Mouse (Mus musculus) forebrain, embryonic 16.5 days (tissue): ENCODE data around the gene Cacng7. TPM values are rescaled to one million over a fixed set of nuclear protein-coding genes. Genes with fewer than 3 reads are reported as not detected.
A peak's percentile ranks its signal among the peaks of the same experiment; 100 is the strongest.

Experiments
- ATAC-seq: fragments of 200-750 bp; cut with Nextera tagmentation; 2 replicates; pipeline ENCODE4 v1.8.0; 2017; ENCODE audit warnings: mild to moderate bottlenecking, moderate library complexity
- H3K27ac ChIP-seq: fragments of 300-500 bp; sonication (generic); 2 replicates; pipeline ENCODE4 v1.5.1; 2014; ENCODE audit warnings: low read length, control low read depth
- H3K27me3 ChIP-seq: fragments of 300-500 bp; sonication (generic); replicated peaks from 2 replicates; pipeline ENCODE4 v1.6.1; 2014; ENCODE audit warnings: low read length; ENCODE audit not compliant: control insufficient read depth, insufficient read depth
- H3K36me3 ChIP-seq: fragments of 300-500 bp; sonication (generic); 2 replicates; pipeline ENCODE4 v1.6.1; 2014; ENCODE audit not compliant: control insufficient read depth, insufficient read depth
- H3K4me1 ChIP-seq: fragments of 300-500 bp; sonication (generic); replicated peaks from 2 replicates; pipeline ENCODE4 v1.6.1; 2014; ENCODE audit warnings: low read length; ENCODE audit not compliant: control insufficient read depth, insufficient read depth
- H3K4me2 ChIP-seq: fragments of 300-500 bp; sonication (generic); 2 replicates; pipeline ENCODE4 v1.6.1; 2014; ENCODE audit warnings: mild to moderate bottlenecking, low read length, control low read depth
- H3K4me3 ChIP-seq: fragments of 300-500 bp; sonication (generic); replicated peaks from 2 replicates; pipeline ENCODE4 v1.5.1; 2014; ENCODE audit warnings: mild to moderate bottlenecking, low read length, control low read depth
- H3K9ac ChIP-seq: fragments of 300-500 bp; sonication (generic); replicated peaks from 2 replicates; pipeline ENCODE4 v1.6.1; 2014; ENCODE audit warnings: low read depth, low read length, control low read depth
- H3K9me3 ChIP-seq: fragments of 300-500 bp; sonication (generic); 2 replicates; pipeline ENCODE4 v1.6.1; 2016; ENCODE audit warnings: low read length; ENCODE audit not compliant: control insufficient read depth
- WGBS: fragments of 180-500 bp; shearing (Covaris S2); extraction: QIAGEN DNeasy Blood & Tissue Kit; methylation state at CpG from one replicate; pipeline ENCODE4 v1.1.7; 2014; 5-methylcytosine and 5-hydroxymethylcytosine counted together
- microRNA-seq: library from miRNA; unstranded; fragments of <30 nt; microRNA quantifications from one replicate; pipeline ENCODE4, GENCODE M21; 2017
- polyA plus RNA-seq: library from polyadenylated mRNA; unstranded; fragments of >200 nt; fragmentation: Nextera tagmentation; extraction: Ambion mirVana; gene quantifications from 2 replicates; pipeline ENCODE4 v1.2.1, GENCODE M21; 2015

Gene Cacng7
- polyA plus RNA-seq, 1 experiment from 2014 or later = 4.3 TPM

- WGBS = under 1% methylated on average over 20 of the region's 20 CpGs
- H3K4me1 ChIP-seq = peaks cover 26% of the 10 kb centered on the region
- peak overlapping the region; percentile 91 for H3K4me2 ChIP-seq
- no peak overlapping the region for H3K27ac ChIP-seq
- no peaks in the 10 kb centered on the region for H3K36me3 ChIP-seq
- H3K9me3 ChIP-seq = no peaks in the 10 kb centered on the region
- peak overlapping the region; percentile 44 for H3K4me3 ChIP-seq
- peak overlapping the region; percentile 53 for H3K9ac ChIP-seq
- peaks cover 20% of the 10 kb centered on the region for H3K27me3 ChIP-seq
- no peak for ATAC-seq
Observed at GRCm38 (mm10) chr7:3412036-3412435, 79.3 kb downstream of the Cacng7 start.

- Histone ChIP-seq H3K4me3 (peak overlapping the region; percentile 59), H3K9ac (peak overlapping the region; percentile 69), H3K27ac (no peak overlapping the region), H3K36me3 (no peaks in the 10 kb centered on the region), H3K27me3 (peaks cover 23% of the 10 kb centered on the region), H3K9me3 (no peaks in the 10 kb centered on the region), H3K4me1 (peaks cover 26% of the 10 kb centered on the region), H3K4me2 (peak overlapping the region; percentile 98)
- ATAC-seq = no peak
- WGBS = under 1% methylated on average over 46 of the region's 47 CpGs
Observed at GRCm38 (mm10) chr7:3414888-3415287, 82.1 kb downstream of the Cacng7 start.

- H3K27ac ChIP-seq = no peak overlapping the region
- no peaks in the 10 kb centered on the region for H3K9me3 ChIP-seq
- peak; percentile 21; the same call in 1 of the 2 replicates for ATAC-seq
- peak overlapping the region; percentile 59 for H3K4me3 ChIP-seq
- H3K27me3 ChIP-seq = peaks cover 23% of the 10 kb centered on the region
- H3K9ac ChIP-seq = peak overlapping the region; percentile 69
- 0% methylated on average over 57 of the region's 60 CpGs for WGBS
- peaks cover 26% of the 10 kb centered on the region for H3K4me1 ChIP-seq
- H3K4me2 ChIP-seq = peak overlapping the region; percentile 98
- no peaks in the 10 kb centered on the region for H3K36me3 ChIP-seq
Observed at GRCm38 (mm10) chr7:3415378-3415777, 82.6 kb downstream of the Cacng7 start.

Small RNA genes lying within 50 kb of the gene (microRNA-seq; reads per million reads assigned to microRNA genes)
- 44.7 reads per million, percentile 43 among the genes with 10 or more reads in this experiment for gene Gm23450

Other genes starting within 250 kb of the Cacng7 start
- not detected in 2 replicates for gene AU018091, start 163.8 kb upstream of the Cacng7 start, polyA plus RNA-seq
- not detected in 2 replicates for gene Nlrp12, start 83.2 kb upstream of the Cacng7 start, polyA plus RNA-seq
- 24.3 and 25.4 TPM in 2 replicates for gene Myadm, start 43.9 kb upstream of the Cacng7 start, polyA plus RNA-seq
- 2.7 and 3.5 TPM in 2 replicates for gene Prkcg, start 43.8 kb upstream of the Cacng7 start, polyA plus RNA-seq
- 12.9 and 16.4 TPM in 2 replicates for gene Cacng8, start 57.7 kb downstream of the Cacng7 start, polyA plus RNA-seq
- 0.14 TPM in 1 of 2 replicates, not detected in the other for gene Cacng6, start 91.2 kb downstream of the Cacng7 start, polyA plus RNA-seq
- gene Tarm1, start 169.7 kb downstream of the Cacng7 start, polyA plus RNA-seq = not detected in 2 replicates